Mouse (Mus musculus): Measurements from ENCODE around the gene Pitpnm2.

DNA sequence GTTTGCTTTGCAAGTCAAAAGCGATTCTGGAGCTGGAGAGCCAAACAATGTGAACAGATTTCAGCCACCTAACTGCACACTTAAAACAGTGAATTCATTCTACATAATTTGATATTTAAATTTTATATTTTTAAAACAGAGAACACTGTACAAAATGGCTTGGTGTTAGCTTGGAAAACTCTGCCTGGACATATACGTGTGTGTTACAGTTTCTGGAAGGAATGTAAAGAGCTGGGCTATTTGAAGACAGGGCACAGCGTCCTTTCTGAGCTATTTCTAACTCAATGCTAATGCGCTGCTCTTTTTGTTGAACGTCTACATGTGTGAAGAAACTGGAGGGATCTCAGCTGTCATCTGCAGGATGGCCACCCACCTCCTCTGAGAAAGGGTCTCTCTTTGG lies 44.4 kb upstream of the Pitpnm2 start:
- TF ChIP-seq CTCF (IDR thresholded peaks at IDR 0.05; ENCODE audit: extremely low read depth, insufficient read length, insufficient replicate concordance, low read depth, low read length) (no peak), POLR2A (IDR thresholded peaks at IDR 0.05; ENCODE audit: low read depth, low read length) (no peak)
